Mouse (Mus musculus) retina, adult 2 months (tissue): ENCODE results near the gene Galnt12.

Experiments used
- DNase-seq: peaks from one replicate; pipeline ENCODE4 v3.0.0-alpha.2; 2012; ENCODE audit warnings: low read depth, low spot score

Gene Galnt12

GRCm38 (mm10) chr4:47150806-47151205 lies 59.1 kb downstream of the Galnt12 start:
- DNase-seq = no peak

- no peak for DNase-seq
Observed at GRCm38 (mm10) chr4:47151553-47152183, 60.0 kb downstream of the Galnt12 start.

GRCm38 (mm10) chr4:47161103-47161755 lies 69.5 kb downstream of the Galnt12 start:
- DNase-seq = no peak

GRCm38 (mm10) chr4:47161756-47162587 lies 70.3 kb downstream of the Galnt12 start:
- DNase-seq = no peak

GRCm38 (mm10) chr4:47172314-47172713 lies 80.6 kb downstream of the Galnt12 start:
- DNase-seq = no peak
